Mouse (Mus musculus): Measurements from ENCODE around the gene Prr7.
"Not testable (repeated sequence)": the region's sequence is repeated elsewhere in the genome, so short reads cannot be mapped to it uniquely, and the experiment has no call there.

Prr7 gene

GRCm38 (mm10) chr13:55464027-55464884 is at the start of gene Prr7:
Prr7 (plus strand) TSS chr13:55464267.
- DNase-seq (ENCODE audit: low read depth, low spot score), result no peak

DNA sequence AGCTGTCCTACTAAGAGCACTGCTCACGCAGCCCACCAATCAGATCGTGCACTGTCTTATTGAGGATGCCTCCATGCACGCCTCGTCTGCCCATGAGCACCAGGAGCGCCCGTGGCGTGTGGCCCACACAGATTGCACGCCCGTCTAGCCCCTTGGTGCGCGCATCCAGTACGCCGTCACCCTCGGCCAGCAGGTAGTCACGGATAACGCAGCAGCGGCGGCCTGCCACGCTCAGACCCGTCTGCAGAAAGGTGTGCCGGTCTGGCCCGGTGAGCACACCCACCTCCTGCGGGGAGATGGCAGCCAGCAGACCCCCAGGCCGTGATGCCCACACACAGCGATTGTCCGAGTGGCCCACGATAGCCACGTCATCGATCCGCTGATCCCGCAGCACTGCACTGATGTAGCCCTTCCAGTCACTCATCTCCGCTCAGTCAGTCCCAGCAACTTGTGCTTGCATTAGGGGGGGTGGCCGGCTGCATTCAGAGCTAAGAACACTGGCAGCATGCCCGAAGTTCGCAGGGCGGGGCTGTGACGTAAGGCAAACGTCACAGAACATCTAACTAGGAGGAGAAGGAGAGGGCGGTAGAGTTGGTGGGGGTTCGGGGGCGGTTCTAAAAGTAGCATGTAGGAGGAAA is 49.2 kb upstream of the Prr7 start, which contains the start of gene Pfn3:
TSS of gene Pfn3 (minus strand) at position 490 of the 638 bp plus-strand sequence.
- peak; percentile 79 for DNase-seq (ENCODE audit: low read depth, low spot score)

GRCm38 (mm10) chr13:55418004-55418403 is 46.1 kb upstream of the Prr7 start:
- DNase-seq (ENCODE audit: low read depth, low spot score), result peak; percentile 33

GRCm38 (mm10) chr13:55419142-55419541 is 44.9 kb upstream of the Prr7 start:
- DNase-seq (ENCODE audit: low read depth, low spot score), result no peak

DNA sequence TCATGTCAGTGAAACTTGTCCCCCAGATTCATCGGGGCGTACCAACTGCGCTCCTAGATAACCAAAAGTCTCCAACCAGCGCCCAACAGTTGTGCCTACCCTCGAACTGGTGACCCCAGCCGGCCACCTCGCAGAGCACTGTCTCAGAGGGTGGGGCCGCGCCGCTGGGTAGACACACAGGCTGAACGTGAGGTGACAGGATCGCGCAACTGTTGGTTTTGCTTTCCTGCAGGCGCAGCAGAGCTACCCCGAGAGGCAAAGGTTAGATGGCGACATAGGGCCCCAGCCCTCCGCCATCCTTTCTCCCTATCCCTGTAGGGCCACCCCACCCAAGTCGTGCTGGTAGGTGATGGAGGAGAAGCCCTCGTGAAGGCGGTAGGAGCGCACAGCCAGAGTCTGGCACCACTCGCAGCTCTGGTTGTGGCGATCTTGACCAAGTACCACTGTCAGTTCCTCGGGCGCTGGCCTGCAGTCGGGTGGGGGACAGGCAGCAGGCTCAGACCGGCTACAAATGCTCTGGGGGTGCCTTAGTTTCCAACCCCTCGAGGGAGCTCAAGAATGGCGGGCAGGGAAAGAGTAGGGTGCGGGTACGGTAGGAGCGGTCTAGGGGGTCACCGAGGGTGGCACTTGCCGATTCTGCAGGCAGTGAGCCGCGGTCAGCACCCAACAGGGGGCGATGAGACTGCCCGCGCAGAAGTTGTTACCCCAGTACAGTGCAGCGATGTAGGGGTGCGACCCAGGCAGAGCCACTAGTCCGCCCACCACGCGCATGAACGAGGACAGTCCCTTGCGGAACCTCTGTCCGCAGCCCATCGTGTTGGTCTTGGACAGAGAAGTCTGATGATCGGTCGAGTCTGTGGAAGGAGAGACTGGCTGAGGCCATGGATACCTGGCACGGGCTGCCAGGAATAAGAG is 43.8 kb upstream of the Prr7 start:
- DNase-seq (ENCODE audit: low read depth, low spot score), result no peak

GRCm38 (mm10) chr13:55420933-55421800 is 42.9 kb upstream of the Prr7 start:
- DNase-seq (ENCODE audit: low read depth, low spot score), result peak; percentile 26

GRCm38 (mm10) chr13:55426613-55427012 is 37.5 kb upstream of the Prr7 start, which contains the start of gene F12:
F12 (minus strand) TSS chr13:55426793.
- DNase-seq (ENCODE audit: low read depth, low spot score), result no peak

- no peak for DNase-seq (ENCODE audit: low read depth, low spot score)
Measured at GRCm38 (mm10) chr13:55429226-55429888, 34.7 kb upstream of the Prr7 start.

DNA sequence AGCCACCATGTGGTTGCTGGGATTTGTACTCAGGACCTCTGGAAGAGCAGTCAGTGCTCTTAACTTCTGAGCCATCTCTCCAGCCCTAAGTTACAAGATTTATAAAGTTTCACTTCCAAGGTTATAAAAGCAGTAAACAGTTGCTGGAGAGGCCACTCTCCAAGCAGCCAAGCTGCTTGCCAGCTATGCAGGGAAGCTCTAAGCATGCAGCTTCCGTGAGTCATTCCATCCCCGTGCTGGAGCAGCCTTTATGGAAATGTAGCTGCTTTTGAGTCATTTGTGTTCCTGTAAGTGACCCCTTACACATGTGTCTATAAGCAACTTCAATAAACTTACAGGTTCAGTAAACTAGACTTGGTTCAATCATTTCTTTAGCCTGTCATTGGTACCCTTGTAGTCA is 33.5 kb upstream of the Prr7 start:
- no peak for DNase-seq (ENCODE audit: low read depth, low spot score)

GRCm38 (mm10) chr13:55431889-55432685 is 32.0 kb upstream of the Prr7 start:
- no peak for DNase-seq (ENCODE audit: low read depth, low spot score)

GRCm38 (mm10) chr13:55437111-55437629 is 26.9 kb upstream of the Prr7 start:
- not testable (repeated sequence) for DNase-seq (ENCODE audit: low read depth, low spot score)

GRCm38 (mm10) chr13:55443799-55444285 is 20.2 kb upstream of the Prr7 start:
- DNase-seq (ENCODE audit: low read depth, low spot score), result no peak

DNA sequence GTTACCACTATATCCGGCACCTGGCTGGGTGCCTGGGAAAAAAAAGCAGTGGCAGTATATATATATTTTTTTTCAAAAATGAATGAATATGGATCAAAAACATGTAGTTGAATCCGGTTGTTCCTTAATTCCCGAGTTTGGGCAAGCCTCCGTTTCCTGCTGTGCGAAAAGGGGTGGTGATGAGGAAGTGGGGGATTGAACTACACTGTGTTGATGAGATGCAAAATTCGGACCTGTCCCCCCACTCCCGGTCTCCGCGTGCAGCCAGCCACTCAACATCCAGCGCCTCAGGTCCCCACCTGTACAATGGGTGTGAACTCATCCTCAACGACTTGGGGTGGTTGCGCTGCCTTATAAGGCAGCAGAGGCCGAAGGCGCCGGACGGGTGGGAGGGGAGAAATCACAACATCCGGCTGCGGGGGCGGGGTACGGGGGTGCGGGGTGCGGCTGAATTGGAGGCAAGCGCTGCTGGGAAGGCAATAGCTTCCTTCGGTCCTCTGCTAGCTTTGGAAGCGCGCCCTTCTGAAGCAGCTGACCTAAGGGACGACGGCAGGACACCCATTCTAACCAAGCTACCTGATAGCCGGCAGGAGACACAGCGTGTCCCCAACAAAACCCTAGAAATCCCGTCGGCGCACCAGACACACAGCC is 19.7 kb upstream of the Prr7 start:
- no peak for DNase-seq (ENCODE audit: low read depth, low spot score)

DNA sequence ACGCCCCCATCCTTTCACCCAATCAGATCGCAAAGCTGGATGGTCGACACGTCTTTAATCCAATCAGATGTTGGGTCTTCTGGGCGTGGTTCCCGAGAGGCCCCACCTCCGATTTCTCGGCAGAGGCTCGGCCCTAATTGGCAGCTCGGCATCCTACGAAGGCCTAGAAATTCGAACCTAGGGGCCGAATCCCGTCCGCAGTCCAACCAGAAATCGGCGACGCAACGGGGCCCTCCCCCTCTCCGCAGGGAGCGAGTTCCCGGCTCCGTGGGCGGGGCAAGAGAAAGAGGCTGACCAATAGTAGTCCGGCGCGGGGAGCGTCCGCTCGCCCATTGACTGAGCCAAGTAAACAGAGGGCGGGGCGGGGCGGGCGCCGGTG is 19.1 kb upstream of the Prr7 start, which contains the start of gene Grk6:
TSS of gene Grk6 (plus strand) at position 136 of the 379 bp plus-strand sequence.
- DNase-seq (ENCODE audit: low read depth, low spot score), result peak; percentile 100

- no peak for DNase-seq (ENCODE audit: low read depth, low spot score)
Measured at GRCm38 (mm10) chr13:55445361-55446091, 18.5 kb upstream of the Prr7 start.

DNA sequence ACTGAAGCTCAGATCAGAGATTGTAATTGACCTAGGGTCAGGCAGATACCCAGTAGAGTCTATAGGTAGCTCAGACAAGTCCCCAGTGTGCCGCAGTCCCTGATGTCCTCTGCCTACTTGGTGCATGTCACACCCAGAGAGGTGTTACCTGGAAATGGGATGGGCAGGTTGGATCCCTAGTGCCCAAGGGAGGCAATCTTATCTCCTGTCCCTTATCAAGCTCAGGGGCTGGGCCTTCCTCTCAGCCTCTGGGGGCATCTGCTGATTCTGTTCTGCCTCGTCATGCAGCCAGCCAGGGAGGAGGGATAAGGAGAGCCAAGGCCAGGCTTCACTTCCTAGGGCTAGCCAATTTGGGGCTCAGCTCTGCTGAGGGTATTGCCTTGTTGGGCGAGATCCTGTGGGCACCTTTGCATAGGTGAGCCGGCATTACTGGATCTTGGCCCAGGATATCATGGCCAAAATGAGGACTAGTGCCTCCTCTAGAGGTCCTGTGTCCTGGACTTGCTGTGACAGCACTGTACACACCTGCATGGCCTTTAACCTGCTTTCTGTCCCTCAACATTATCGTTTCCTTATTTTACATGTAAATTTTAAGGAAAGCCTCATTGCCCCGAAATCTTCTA is 17.5 kb upstream of the Prr7 start:
- DNase-seq (ENCODE audit: low read depth, low spot score), result no peak

- no peak for DNase-seq (ENCODE audit: low read depth, low spot score)
Measured at GRCm38 (mm10) chr13:55447543-55447943, 16.5 kb upstream of the Prr7 start.

Measured in telencephalon, adult 2 months (tissue).